Mouse (Mus musculus) testis, adult 2 months (tissue): ENCODE results near the gene Nsun2. TPM values are rescaled to one million over a fixed set of nuclear protein-coding genes. Genes with fewer than 3 reads are reported as not detected.

ENCODE experiments used
- H3K27ac ChIP-seq: fragments of 200-500 bp; 2 replicates; pipeline ENCODE4 v1.5.1; 2012; ENCODE audit warnings: low read depth, low read length; ENCODE audit not compliant: control insufficient read depth, insufficient read depth
- H3K27me3 ChIP-seq: fragments of 200-500 bp; 2 replicates; pipeline ENCODE4 v1.6.1; 2012; ENCODE audit warnings: mild to moderate bottlenecking, low read length, moderate library complexity; ENCODE audit not compliant: control insufficient read depth, insufficient read depth
- H3K36me3 ChIP-seq: fragments of 200-500 bp; 2 replicates; pipeline ENCODE4 v1.6.1; 2012; ENCODE audit warnings: mild to moderate bottlenecking, low read length; ENCODE audit not compliant: control insufficient read depth, insufficient read depth
- H3K4me1 ChIP-seq: fragments of 200-500 bp; 2 replicates; pipeline ENCODE4 v1.6.1; 2012; ENCODE audit warnings: low read length; ENCODE audit not compliant: control insufficient read depth, insufficient read depth
- H3K4me3 ChIP-seq: fragments of 200-500 bp; 2 replicates; pipeline ENCODE4 v1.5.1; 2012; ENCODE audit warnings: low read depth, mild to moderate bottlenecking, low read length, moderate library complexity, mixed read lengths; ENCODE audit not compliant: control insufficient read depth
- CTCF ChIP-seq: fragments of 200-500 bp; IDR thresholded peaks from 2 replicates; pipeline ENCODE4 v1.5.1; 2012; ENCODE audit warnings: low read depth, mild to moderate bottlenecking, inconsistent platforms, low read length, moderate library complexity; ENCODE audit not compliant: control insufficient read depth, insufficient read depth, insufficient replicate concordance
- POLR2A ChIP-seq: fragments of 200-500 bp; IDR thresholded peaks from 2 replicates; pipeline ENCODE4 v1.6.1; 2012; ENCODE audit warnings: low read depth, mild to moderate bottlenecking, inconsistent platforms, low read length, moderate library complexity; ENCODE audit not compliant: control insufficient read depth
- polyA plus RNA-seq: library from polyadenylated mRNA; depleted of rRNA; stranded (reverse); fragments of >200 nt; gene quantifications from 2 replicates; pipeline ENCODE4 v1.2.3, GENCODE M21; 2012

Nsun2 gene
- polyA plus RNA-seq, 1 experiment: 182 TPM

DNA sequence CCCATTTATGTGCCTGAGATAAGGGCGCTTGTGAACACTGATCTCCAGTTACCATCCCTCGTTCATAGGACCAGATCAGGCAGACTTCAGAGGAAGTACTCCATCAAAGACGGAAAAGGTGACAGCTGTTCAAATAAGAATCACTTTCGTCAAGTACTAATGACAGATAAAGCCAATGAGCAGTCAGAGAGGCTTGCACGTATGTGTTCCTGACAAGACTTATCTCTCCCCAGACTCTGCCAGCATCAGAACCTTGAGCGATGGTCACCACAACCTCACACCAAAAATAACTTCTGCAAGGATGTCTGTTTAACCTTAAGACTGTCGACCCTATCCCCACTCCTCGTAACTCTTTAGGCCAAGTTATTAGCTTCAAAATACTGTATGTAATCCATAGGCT is 75.2 kb downstream of the Nsun2 start:
- no peak overlapping the region for H3K4me3 ChIP-seq
- TF ChIP-seq POLR2A: no peak
- no peak for TF ChIP-seq CTCF

DNA sequence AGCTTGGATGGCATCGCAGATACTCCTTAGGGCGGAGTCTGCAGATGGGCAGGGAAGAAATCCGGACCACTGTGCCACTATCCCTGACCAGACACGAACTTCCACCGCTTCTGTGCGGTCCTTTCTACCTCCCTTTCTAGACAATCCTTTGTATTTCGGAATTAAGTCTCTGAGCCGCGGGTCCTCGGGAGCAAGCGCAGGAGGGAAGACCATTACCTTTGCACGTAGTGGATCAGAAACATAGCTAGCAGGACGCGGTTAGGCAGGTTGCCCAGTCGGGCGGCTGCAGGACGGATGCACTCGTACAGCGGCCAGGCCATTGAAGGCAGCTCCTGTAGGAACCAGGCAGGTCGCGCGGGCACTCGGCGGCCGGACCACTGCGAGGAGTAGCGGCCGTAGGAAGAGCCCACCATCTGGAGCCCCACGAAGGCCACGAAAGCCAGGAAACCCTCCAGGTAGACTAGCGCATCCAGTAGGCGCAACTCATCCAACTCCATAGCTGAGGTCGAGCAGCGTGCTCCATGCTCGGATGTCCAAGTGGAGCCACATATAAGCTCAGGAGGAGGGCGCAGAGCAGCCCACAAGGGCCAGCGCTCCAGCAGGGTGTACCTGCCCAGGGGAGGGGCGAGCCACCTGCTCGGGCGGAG is 77.3 kb downstream of the Nsun2 start:
- TF ChIP-seq CTCF (no peak), POLR2A (no peak)
- Histone ChIP-seq H3K27ac (no peak overlapping the region), H3K4me1 (peaks cover 7% of the 10 kb centered on the region), H3K36me3 (peaks cover 4% of the 10 kb centered on the region), H3K4me3 (peak overlapping the region; percentile 91), H3K27me3 (no peaks in the 10 kb centered on the region)

More for the DNA sequence above, 75.2 kb downstream of the Nsun2 start:
- no peaks in the 10 kb centered on the region for H3K36me3 ChIP-seq
- H3K27ac ChIP-seq: no peak overlapping the region
- H3K4me1 ChIP-seq: peaks cover 7% of the 10 kb centered on the region
- no peaks in the 10 kb centered on the region for H3K27me3 ChIP-seq

DNA sequence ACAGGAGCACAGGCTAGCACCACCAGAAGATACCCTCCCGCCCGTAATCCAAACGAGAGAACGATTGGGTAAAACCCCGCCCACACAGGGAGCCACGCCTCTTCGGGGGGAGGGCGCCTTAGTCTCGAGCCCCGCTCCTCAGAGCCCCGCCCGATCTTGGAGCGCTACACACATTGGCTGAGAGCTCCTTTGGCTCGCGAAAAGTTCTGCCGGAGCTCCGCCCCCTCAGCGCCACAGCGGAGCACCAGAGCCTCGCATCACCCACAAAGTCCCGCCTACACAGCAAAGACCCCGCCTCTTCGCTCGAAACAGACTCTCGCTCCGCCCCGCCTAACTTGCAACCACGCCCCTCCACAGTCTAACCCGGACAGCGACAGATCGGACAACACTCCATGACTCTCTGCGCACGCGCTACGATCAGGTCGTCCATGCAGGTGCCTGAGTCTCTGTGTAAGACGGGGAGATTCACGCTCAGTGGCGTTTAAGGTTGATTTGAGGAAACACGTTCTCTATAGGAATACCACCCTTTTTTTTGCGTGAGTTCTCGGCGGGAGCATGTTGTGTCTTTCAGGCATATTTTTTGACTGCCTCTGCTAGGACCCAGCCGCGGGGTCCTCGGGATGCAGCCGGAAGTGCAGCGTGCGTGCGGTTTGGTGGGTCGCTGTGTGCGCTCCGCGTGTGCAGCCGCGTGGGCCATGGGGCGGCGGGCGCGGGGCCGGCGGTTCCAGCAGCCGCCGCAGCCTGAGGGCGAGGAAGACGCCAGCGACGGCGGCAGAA is 78.0 kb downstream of the Nsun2 start, which contains the start of gene Srd5a1:
Gene Srd5a1, minus strand, starts transcription at position 45 of the 777 bp plus-strand sequence.
- Histone ChIP-seq H3K27ac (peak within 1 kb of the TSS; percentile 93), H3K27me3 (no peaks in the 10 kb centered on the region)
- TF ChIP-seq CTCF: no peak
- TF ChIP-seq POLR2A: peak; percentile 53; the same call in 1 of the 2 replicates

DNA sequence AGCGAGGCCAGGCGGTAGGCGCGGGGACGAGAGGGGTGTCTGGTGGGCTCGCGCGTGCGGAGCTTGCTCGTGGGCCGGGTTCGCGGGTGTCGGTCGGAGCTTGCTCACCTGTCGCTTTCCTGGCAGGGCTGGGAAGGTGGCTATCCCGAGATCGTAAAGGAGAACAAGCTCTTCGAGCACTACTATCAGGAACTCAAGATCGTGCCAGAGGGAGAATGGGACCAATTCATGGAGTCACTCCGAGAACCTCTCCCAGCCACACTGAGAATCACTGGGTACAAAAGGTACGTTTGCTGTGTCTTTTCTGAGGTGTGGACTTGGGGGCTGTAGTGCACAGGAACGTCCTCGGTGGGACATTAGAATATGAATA is 78.6 kb downstream of the Nsun2 start:
- TF ChIP-seq POLR2A: no peak
- TF ChIP-seq CTCF: no peak
- peak overlapping the region; percentile 62 for H3K27ac ChIP-seq

More for the DNA sequence above, 78.0 kb downstream of the Nsun2 start, which contains the start of gene Srd5a1:
- Histone ChIP-seq H3K36me3 (peaks cover 4% of the 10 kb centered on the region), H3K4me3 (peak within 1 kb of the TSS; percentile 91), H3K4me1 (peaks cover 7% of the 10 kb centered on the region)

DNA sequence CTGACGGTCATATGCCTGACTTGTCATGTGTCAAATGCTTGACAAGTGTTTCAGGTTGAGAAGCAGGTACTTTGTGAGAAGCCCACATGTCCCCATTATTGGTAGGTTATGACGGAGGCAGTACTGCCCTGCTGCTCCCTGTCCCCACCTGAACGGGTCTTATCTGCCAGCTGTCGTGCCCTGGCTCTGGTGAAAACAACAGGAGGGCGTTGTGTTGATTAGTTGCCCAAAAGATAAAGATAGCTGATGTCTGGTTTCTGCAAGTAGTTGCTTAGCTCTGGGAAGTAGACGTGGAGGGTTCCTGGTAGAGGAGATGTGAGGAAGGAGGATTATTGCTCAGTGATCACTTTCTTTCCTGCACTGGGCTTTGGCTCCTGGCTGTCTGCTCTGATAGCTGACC is 83.2 kb downstream of the Nsun2 start:
- H3K4me3 ChIP-seq: no peak overlapping the region
- H3K27me3 ChIP-seq: no peaks in the 10 kb centered on the region
- H3K4me1 ChIP-seq: peaks cover 2% of the 10 kb centered on the region; the same call in 1 of the 2 replicates
- no peak overlapping the region for H3K27ac ChIP-seq
- H3K36me3 ChIP-seq: peaks cover 9% of the 10 kb centered on the region
- TF ChIP-seq CTCF (no peak), POLR2A (no peak)

More for the DNA sequence above, 78.6 kb downstream of the Nsun2 start:
- Histone ChIP-seq H3K4me1 (peaks cover 7% of the 10 kb centered on the region), H3K27me3 (no peaks in the 10 kb centered on the region), H3K36me3 (peaks cover 4% of the 10 kb centered on the region), H3K4me3 (peak overlapping the region; percentile 91)

DNA sequence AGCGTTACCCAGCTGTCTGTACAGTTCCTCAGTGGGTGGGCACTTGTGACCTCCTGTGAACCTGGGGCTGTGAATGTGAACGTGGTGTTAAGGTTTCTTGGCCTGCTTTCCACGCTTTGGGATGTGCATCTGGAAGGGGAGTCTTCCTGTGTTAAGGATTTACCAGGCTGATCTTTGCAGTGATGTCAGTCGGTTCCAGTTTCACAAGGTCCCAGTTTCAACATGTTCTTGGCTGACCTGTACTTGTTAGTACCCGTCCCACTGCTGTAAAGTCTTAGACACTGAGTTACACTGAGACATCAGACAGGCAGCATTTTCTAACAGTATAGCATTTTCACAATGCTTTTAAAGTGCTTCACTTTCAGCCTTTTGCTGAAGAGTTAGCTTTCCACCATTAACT is 90.3 kb downstream of the Nsun2 start:
- Histone ChIP-seq H3K4me1 (no peaks in the 10 kb centered on the region), H3K27ac (no peak overlapping the region), H3K4me3 (no peak overlapping the region), H3K27me3 (no peaks in the 10 kb centered on the region), H3K36me3 (peaks cover 4% of the 10 kb centered on the region)
- TF ChIP-seq POLR2A (no peak), CTCF (no peak)

DNA sequence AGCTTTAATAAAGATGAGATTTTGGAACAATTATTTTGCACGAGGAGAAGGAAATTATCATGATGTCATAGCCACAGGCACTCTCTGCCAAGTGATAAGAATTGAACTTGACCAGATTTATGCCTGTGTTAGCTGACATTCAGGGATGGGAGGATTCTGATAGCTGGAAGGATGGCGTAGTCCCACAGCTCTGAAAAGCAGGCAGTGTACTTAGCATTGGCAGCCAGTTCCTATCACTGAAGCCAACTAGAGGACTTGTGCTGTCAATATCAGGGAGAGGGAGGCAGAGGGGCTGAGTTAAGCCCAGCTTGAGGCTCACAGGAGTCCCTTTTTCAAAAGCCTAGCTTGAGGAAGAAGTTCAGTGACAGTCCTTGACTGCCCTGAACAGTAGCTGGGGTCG is 91.0 kb downstream of the Nsun2 start:
- peaks cover 4% of the 10 kb centered on the region for H3K36me3 ChIP-seq
- no peak overlapping the region for H3K27ac ChIP-seq
- no peak overlapping the region for H3K4me3 ChIP-seq
- no peak for TF ChIP-seq POLR2A
- TF ChIP-seq CTCF: no peak
- H3K4me1 ChIP-seq: no peaks in the 10 kb centered on the region
- H3K27me3 ChIP-seq: no peaks in the 10 kb centered on the region
